ENCODE assay signal across 8 mouse cellular contexts in genomic region chr3:95284062-95284461, GRCm38 (mm10). TPM values are rescaled to one million over a fixed set of nuclear protein-coding genes. Genes with fewer than 3 reads are reported as not detected.
A peak's percentile ranks its signal among the peaks of the same experiment; 100 is the strongest.
DNase-seq lines count a peak whose midpoint lies in the region; ATAC-seq and TF ChIP-seq lines count a peak whose summit lies in the region.

No protein-coding gene starts in this region.

- DNase-seq in cerebellum, adult 9-10 months: peak; percentile 62
- DNase-seq in cerebellum, postnatal 10 days: no peak
- no peak for DNase-seq in spleen, adult 2 months (ENCODE audit: low read depth in 1 of 2, low spot score in 2 of 2)
- DNase-seq in spleen, adult 12 weeks (ENCODE audit: low spot score): no peak
- no peak for DNase-seq in liver, embryonic 14.5 days (ENCODE audit: low read depth in 3 of 3, low spot score in 3 of 3)
- DNase-seq in right cerebral cortex, postnatal 36 days (ENCODE audit: low spot score in 2 of 2): no peak
- DNase-seq in frontal cortex, postnatal 25 days (ENCODE audit: low spot score in 2 of 2): no peak

- no peaks in the 10 kb centered on the region for H3K27me3 ChIP-seq in spleen, adult 2 months (ENCODE audit: control insufficient read depth, insufficient read depth, low read length)
- no peaks in the 10 kb centered on the region for H3K27me3 ChIP-seq in liver, embryonic 14.5 days (ENCODE audit: control insufficient read depth, insufficient read depth, low read length)

- TF ChIP-seq CTCF in spleen, adult 2 months (IDR thresholded peaks at IDR 0.05; ENCODE audit: extremely low read depth, insufficient read depth, insufficient read length, insufficient replicate concordance): no peak
- no peak for TF ChIP-seq CTCF in liver, embryonic 14.5 days (IDR thresholded peaks at IDR 0.05; ENCODE audit: low read depth)

- TF ChIP-seq EP300 in liver, embryonic 14.5 days (IDR thresholded peaks at IDR 0.05; ENCODE audit: low read depth): no peak

- no peak overlapping the region for H3K27ac ChIP-seq in spleen, adult 2 months (ENCODE audit: insufficient read depth, low read length)
- no peak overlapping the region; the same call in 1 of the 2 replicates for H3K27ac ChIP-seq in liver, embryonic 14.5 days

- peak overlapping the region; percentile 4; the same call in 1 of the 2 replicates for H3K4me3 ChIP-seq in spleen, adult 2 months (ENCODE audit: extremely low read depth, insufficient read depth, insufficient read length)
- H3K4me3 ChIP-seq in liver, embryonic 14.5 days (ENCODE audit: insufficient read depth in 1 of 2, low read depth in 2 of 2, low read length in 2 of 2): peak overlapping the region; percentile 75 to 88

- peaks cover 9% of the 10 kb centered on the region for H3K36me3 ChIP-seq in spleen, adult 2 months (ENCODE audit: control insufficient read depth, insufficient read depth, low read length)
- no peaks in the 10 kb centered on the region; the same call in 1 of the 2 replicates for H3K36me3 ChIP-seq in liver, embryonic 14.5 days (replicated peaks; ENCODE audit: control insufficient read depth, insufficient read depth, low read depth)

- H3K4me2 ChIP-seq in liver, embryonic 14.5 days (ENCODE audit: low read depth): peak overlapping the region; percentile 87

- no peaks in the 10 kb centered on the region for H3K9me3 ChIP-seq in liver, embryonic 14.5 days (ENCODE audit: control insufficient read depth, low read length)

- no peaks in the 10 kb centered on the region; the same call in 1 of the 2 replicates for H3K4me1 ChIP-seq in spleen, adult 2 months (ENCODE audit: control insufficient read depth, insufficient read depth, insufficient read length)
- H3K4me1 ChIP-seq in liver, embryonic 14.5 days (replicated peaks; ENCODE audit: control insufficient read depth in 2 of 2, insufficient read depth in 2 of 2, low read length in 1 of 2): peaks cover 13 to 26% of the 10 kb centered on the region in 2 experiments

- no peak for ATAC-seq in liver, embryonic 14.5 days (ENCODE audit: insufficient read depth)
- ATAC-seq in activated CD4-positive, CD25-positive, alpha-beta regulatory T cell, adult 4 months: no peak

- no peak for TF ChIP-seq POLR2A in spleen, adult 2 months (IDR thresholded peaks at IDR 0.05; ENCODE audit: low read depth, low read length)

- peak overlapping the region; percentile 95 for H3K9ac ChIP-seq in liver, embryonic 14.5 days (replicated peaks)

- 30% methylated on average over 1 of the region's 1 CpGs for WGBS in spleen, adult 2 months
- WGBS in liver, embryonic 14.5 days (ENCODE audit: insufficient replicate concordance): 27% methylated on average over 1 of the region's 1 CpGs

RNA-seq across cellular contexts. Expression of gene Prune1, which starts 2.2 kb away (rescaled TPM):
- polyA plus RNA-seq in spleen, adult 2 months (2012; rRNA removed): 7.7 and 8.9 TPM in 2 replicates
- 8.0 TPM in 2 replicates for polyA plus RNA-seq in liver, embryonic 14.5 days (2012; rRNA removed)
- 6.8 and 7.3 TPM in 2 replicates for polyA plus RNA-seq in liver, embryonic 14.5 days (2014; fragmentation: Nextera tagmentation; extraction: Ambion mirVana)
- polyA plus RNA-seq in activated CD4-positive, CD25-positive, alpha-beta regulatory T cell, adult 4 months (2017; shearing (Covaris generic)): 1 to 10 TPM; 6.3 to 9.7 TPM

RNA-seq across cellular contexts. Expression of gene Mindy1, which starts 2.9 kb away (rescaled TPM):
- 44.8 and 51.0 TPM in 2 replicates for polyA plus RNA-seq in spleen, adult 2 months (2012; rRNA removed)
- 13.2 and 13.6 TPM in 2 replicates for polyA plus RNA-seq in liver, embryonic 14.5 days (2012; rRNA removed)
- polyA plus RNA-seq in liver, embryonic 14.5 days (2014; fragmentation: Nextera tagmentation; extraction: Ambion mirVana): 16.1 and 16.8 TPM in 2 replicates
- 10 to 100 TPM; 19.3 to 21.6 TPM for polyA plus RNA-seq in activated CD4-positive, CD25-positive, alpha-beta regulatory T cell, adult 4 months (2017; shearing (Covaris generic))

RNA-seq across cellular contexts. Expression of gene Anxa9, which starts 22.9 kb away (rescaled TPM):
- 2.6 and 2.7 TPM in 2 replicates for polyA plus RNA-seq in spleen, adult 2 months (2012; rRNA removed)
- 2.5 and 2.6 TPM in 2 replicates for polyA plus RNA-seq in liver, embryonic 14.5 days (2012; rRNA removed)
- 2.8 and 3.8 TPM in 2 replicates for polyA plus RNA-seq in liver, embryonic 14.5 days (2014; fragmentation: Nextera tagmentation; extraction: Ambion mirVana)
- polyA plus RNA-seq in activated CD4-positive, CD25-positive, alpha-beta regulatory T cell, adult 4 months (2017; shearing (Covaris generic)): under 1 TPM in 1 of 2 experiments, not detected in 1; 0.83 TPM

RNA-seq across cellular contexts. Expression of gene Cers2, which starts 30.5 kb away (rescaled TPM):
- polyA plus RNA-seq in spleen, adult 2 months (2012; rRNA removed): 95.7 and 101 TPM in 2 replicates
- polyA plus RNA-seq in liver, embryonic 14.5 days (2012; rRNA removed): 55.1 and 63.8 TPM in 2 replicates
- polyA plus RNA-seq in liver, embryonic 14.5 days (2014; fragmentation: Nextera tagmentation; extraction: Ambion mirVana): 80.2 and 88.2 TPM in 2 replicates
- 100 to 1,000 TPM; 139 to 172 TPM for polyA plus RNA-seq in activated CD4-positive, CD25-positive, alpha-beta regulatory T cell, adult 4 months (2017; shearing (Covaris generic))

RNA-seq across cellular contexts. Expression of gene Bnipl, which starts 33.1 kb away (rescaled TPM):
- 0.07 TPM in 1 of 2 replicates, not detected in the other for polyA plus RNA-seq in spleen, adult 2 months (2012; rRNA removed)
- 0.04 TPM in 2 replicates for polyA plus RNA-seq in liver, embryonic 14.5 days (2012; rRNA removed)
- polyA plus RNA-seq in liver, embryonic 14.5 days (2014; fragmentation: Nextera tagmentation; extraction: Ambion mirVana): 0.16 TPM in 1 of 2 replicates, not detected in the other
- polyA plus RNA-seq in activated CD4-positive, CD25-positive, alpha-beta regulatory T cell, adult 4 months (2017; shearing (Covaris generic)): not detected
